Mouse (Mus musculus) neural tube, embryonic 13.5 days (tissue): ENCODE measurements around the gene Cdhr2. TPM values are rescaled to one million over a fixed set of nuclear protein-coding genes. Genes with fewer than 3 reads are reported as not detected.

Source experiments
- ATAC-seq: fragments of 200-750 bp; cut with Nextera tagmentation; 2 replicates; pipeline ENCODE4 v1.8.0; 2017; ENCODE audit warnings: low read depth, mild to moderate bottlenecking, moderate TSS enrichment, moderate library complexity
- H3K27ac ChIP-seq: fragments of 300-500 bp; sonication (generic); replicated peaks from 2 replicates; pipeline ENCODE4 v1.5.1; 2015; ENCODE audit warnings: moderate library complexity, mild to moderate bottlenecking, inconsistent platforms
- H3K27me3 ChIP-seq: fragments of 300-500 bp; sonication (generic); 2 replicates; pipeline ENCODE4 v1.6.1; 2015; ENCODE audit warnings: mild to moderate bottlenecking, inconsistent platforms
- H3K36me3 ChIP-seq: fragments of 300-500 bp; sonication (generic); 2 replicates; pipeline ENCODE4 v1.6.1; 2015; ENCODE audit warnings: mild to moderate bottlenecking, inconsistent platforms
- H3K4me1 ChIP-seq: fragments of 300-500 bp; sonication (generic); replicated peaks from 2 replicates; pipeline ENCODE4 v1.6.1; 2015; ENCODE audit warnings: inconsistent platforms
- H3K4me2 ChIP-seq: fragments of 300-500 bp; sonication (generic); 2 replicates; pipeline ENCODE4 v1.6.1; 2015; ENCODE audit warnings: inconsistent platforms, mild to moderate bottlenecking, moderate library complexity
- H3K4me3 ChIP-seq: fragments of 300-500 bp; sonication (generic); 2 replicates; pipeline ENCODE4 v1.5.1; 2015; ENCODE audit warnings: mild to moderate bottlenecking, inconsistent platforms
- H3K9ac ChIP-seq: fragments of 300-500 bp; sonication (generic); 2 replicates; pipeline ENCODE4 v1.6.1; 2015; ENCODE audit warnings: moderate library complexity, mild to moderate bottlenecking, inconsistent platforms
- H3K9me3 ChIP-seq: fragments of 300-500 bp; sonication (generic); 2 replicates; pipeline ENCODE4 v1.6.1; 2016; ENCODE audit warnings: inconsistent platforms
- WGBS: fragments of 180-500 bp; shearing (Covaris S2); methylation state at CpG from one replicate; pipeline ENCODE4 v1.1.7; 2015; 5-methylcytosine and 5-hydroxymethylcytosine counted together
- polyA plus RNA-seq: library from polyadenylated mRNA; unstranded; fragments of >200 nt; fragmentation: Nextera tagmentation; extraction: Ambion mirVana; gene quantifications from 2 replicates; pipeline ENCODE4 v1.2.1, GENCODE M21; 2015

Gene Cdhr2
- 0.06 and 0.07 TPM in 2 replicates for polyA plus RNA-seq

DNA sequence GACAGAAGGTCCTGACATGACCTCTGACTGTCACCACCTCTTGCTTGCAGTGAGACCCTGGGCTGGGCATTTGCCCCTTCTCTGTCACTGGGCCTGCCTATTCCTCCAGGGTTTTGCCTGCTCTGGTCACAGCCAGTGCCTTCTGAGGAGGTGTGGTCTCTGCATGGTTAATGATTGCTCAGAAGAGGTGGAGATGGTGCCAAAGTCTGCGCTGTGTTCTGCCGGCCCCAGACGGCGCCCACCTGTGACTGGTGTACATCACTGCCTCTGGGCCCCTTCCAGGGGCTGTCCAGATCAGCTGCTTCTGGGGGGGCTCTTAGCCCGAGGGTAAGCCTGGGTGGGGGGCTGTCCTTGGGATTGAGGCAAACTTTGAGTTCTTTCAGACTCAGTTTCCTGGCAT, at the start of gene Cdhr2:
Gene Cdhr2 (plus strand): TSS at position 219 of the 400 bp plus-strand sequence.
- H3K4me2 ChIP-seq = no peak within 1 kb of the TSS
- no peak within 1 kb of the TSS for H3K27ac ChIP-seq
- H3K9ac ChIP-seq = no peak within 1 kb of the TSS
- no peaks in the 10 kb centered on the region for H3K9me3 ChIP-seq
- 72% methylated on average over 5 of the region's 5 CpGs for WGBS
- ATAC-seq = no peak
- H3K27me3 ChIP-seq = no peaks in the 10 kb centered on the region
- no peaks in the 10 kb centered on the region for H3K4me1 ChIP-seq
- no peak within 1 kb of the TSS for H3K4me3 ChIP-seq
- no peaks in the 10 kb centered on the region for H3K36me3 ChIP-seq

DNA sequence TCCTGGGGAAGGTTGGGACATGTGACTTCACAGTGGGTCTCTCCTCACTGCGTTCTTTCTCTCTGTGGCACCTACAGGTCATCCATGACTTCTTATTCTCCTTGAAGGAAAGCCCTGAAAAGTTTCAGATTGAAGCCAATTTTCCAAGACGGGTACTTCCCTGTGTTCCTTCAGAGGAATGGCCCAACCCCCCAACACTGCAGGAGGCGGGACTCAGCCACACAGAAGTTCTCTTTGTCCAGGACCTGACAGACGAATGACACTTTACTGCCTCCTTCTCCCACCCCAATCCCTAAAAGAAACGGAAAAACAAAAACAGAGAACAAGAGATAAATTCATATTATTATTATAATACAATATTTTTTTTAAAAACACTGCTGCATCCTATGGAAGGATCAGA, 40.4 kb upstream of the Cdhr2 start:
- Histone ChIP-seq H3K4me1 (no peaks in the 10 kb centered on the region), H3K9ac (no peak overlapping the region), H3K4me2 (no peak overlapping the region), H3K27me3 (no peaks in the 10 kb centered on the region), H3K27ac (no peak overlapping the region), H3K9me3 (no peaks in the 10 kb centered on the region), H3K4me3 (no peak overlapping the region), H3K36me3 (peaks cover 87% of the 10 kb centered on the region)
- 48% methylated on average over 5 of the region's 5 CpGs for WGBS
- no peak for ATAC-seq

DNA sequence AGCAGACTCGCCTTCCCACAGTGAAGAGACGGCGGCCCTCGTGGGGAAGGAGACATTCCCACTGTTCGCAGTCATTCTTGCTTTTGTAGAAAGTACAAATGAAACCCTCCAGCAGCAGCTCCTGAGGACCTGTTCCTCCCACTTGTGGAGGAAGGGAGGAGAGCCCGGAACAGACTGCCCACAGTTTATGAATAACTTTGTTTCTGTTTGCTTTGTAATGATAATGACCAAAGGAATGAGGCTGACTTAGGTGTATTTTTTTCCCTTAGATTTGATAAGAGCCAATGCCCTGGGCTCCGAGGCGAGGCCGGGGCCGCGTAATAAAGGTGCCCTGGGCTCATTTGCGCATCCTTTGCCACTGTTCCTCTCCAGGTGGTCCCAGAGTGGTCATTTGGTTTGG, 39.9 kb upstream of the Cdhr2 start:
- no peaks in the 10 kb centered on the region for H3K9me3 ChIP-seq
- H3K27ac ChIP-seq = no peak overlapping the region
- no peaks in the 10 kb centered on the region for H3K4me1 ChIP-seq
- H3K4me2 ChIP-seq = no peak overlapping the region
- ATAC-seq = no peak
- H3K27me3 ChIP-seq = no peaks in the 10 kb centered on the region
- no peak overlapping the region for H3K4me3 ChIP-seq
- peaks cover 82% of the 10 kb centered on the region for H3K36me3 ChIP-seq
- 80% methylated on average over 12 of the region's 12 CpGs for WGBS
- H3K9ac ChIP-seq = no peak overlapping the region

DNA sequence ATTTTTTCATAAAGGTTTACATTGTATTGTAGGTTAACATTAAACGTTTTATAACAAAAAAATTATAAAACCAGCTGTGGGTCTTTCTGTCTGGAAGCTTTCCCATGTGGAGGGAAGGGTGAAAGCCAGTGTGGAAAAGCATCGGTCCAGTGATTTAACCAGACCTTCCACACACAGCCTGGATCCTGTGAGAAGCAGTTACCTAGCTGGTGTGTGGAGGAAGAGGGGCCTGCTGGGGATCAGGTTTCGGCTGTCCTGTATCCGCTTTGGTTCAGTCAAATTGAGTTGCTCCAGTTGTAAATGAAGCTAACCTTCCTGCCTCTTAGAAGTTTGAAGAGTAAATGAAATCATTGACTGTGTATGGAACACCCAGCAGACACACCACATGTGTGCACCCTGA, 37.3 kb upstream of the Cdhr2 start:
- Histone ChIP-seq H3K4me3 (no peak overlapping the region), H3K27me3 (no peaks in the 10 kb centered on the region), H3K4me2 (no peak overlapping the region), H3K27ac (no peak overlapping the region), H3K9ac (no peak overlapping the region), H3K4me1 (no peaks in the 10 kb centered on the region), H3K36me3 (peaks cover 68% of the 10 kb centered on the region), H3K9me3 (no peaks in the 10 kb centered on the region)
- ATAC-seq = no peak
- 92% methylated on average over 4 of the region's 4 CpGs for WGBS

DNA sequence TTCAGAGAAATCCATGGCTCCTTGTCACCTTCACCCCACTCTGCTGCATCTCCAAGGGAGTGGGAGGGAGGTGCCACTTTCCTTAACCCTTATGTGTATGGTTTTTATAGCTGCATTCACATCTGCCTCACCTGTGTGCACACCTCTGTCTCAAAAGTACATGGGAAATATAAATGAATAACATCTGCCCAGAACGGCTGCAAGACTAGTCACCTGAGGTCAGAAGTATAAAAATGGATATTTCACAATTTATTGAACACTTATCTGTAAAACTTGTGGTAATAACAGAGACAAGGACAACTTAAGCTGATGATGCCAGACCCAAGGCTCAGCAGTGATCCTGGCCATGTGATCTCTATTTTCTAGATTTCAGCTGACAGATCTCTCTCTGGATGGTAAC, 36.8 kb upstream of the Cdhr2 start:
- Histone ChIP-seq H3K9me3 (no peaks in the 10 kb centered on the region), H3K4me1 (no peaks in the 10 kb centered on the region), H3K36me3 (peaks cover 63% of the 10 kb centered on the region), H3K4me2 (no peak overlapping the region), H3K27me3 (no peaks in the 10 kb centered on the region), H3K9ac (no peak overlapping the region), H3K27ac (no peak overlapping the region), H3K4me3 (no peak overlapping the region)
- ATAC-seq = no peak
- 92% methylated on average over 1 of the region's 1 CpGs for WGBS

DNA sequence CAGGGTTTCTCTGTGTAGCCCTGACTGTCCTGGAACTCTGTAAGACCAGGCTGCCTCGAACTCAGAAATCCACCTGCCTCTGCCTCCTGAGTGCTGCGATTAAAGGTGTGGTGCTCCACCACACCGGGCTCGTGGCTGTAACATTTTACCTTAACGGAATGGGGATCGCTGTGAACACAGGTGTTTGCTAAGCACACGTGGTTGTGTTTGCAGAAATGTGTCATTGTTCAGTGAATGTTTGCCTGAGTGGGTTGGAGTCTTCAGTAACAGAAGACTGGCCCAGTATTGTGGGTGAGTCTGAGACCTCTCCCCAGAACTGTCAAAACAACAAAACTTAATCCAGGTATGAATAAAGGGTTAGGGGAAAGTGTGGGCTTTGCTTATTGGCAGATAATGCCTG, 36.2 kb upstream of the Cdhr2 start:
- H3K27me3 ChIP-seq = no peaks in the 10 kb centered on the region
- H3K4me1 ChIP-seq = no peaks in the 10 kb centered on the region
- no peaks in the 10 kb centered on the region for H3K9me3 ChIP-seq
- no peak overlapping the region for H3K4me3 ChIP-seq
- H3K9ac ChIP-seq = no peak overlapping the region
- no peak for ATAC-seq
- WGBS = 92% methylated on average over 7 of the region's 7 CpGs
- H3K4me2 ChIP-seq = no peak overlapping the region
- H3K27ac ChIP-seq = no peak overlapping the region
- H3K36me3 ChIP-seq = peaks cover 57% of the 10 kb centered on the region

DNA sequence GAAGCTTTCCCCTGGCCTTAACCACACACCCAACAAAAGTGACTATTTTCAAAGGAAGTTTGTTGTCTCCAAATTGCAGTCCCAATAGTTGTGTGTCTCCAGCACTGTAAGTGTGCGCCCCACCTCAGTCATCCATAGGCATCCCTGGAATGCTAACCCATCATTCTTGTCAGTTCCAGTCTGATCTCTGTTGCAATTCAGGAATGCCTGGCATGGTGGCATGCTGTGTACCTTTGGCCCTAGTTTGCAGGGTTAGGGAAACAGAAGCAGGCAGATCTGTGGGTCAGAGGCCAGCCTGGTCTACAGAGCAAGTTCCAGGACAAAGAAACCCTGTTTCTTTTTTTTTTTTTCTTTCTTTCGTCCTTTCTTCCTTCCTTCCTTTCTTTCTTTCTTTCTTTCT, 30.8 kb upstream of the Cdhr2 start:
- Histone ChIP-seq H3K27me3 (no peaks in the 10 kb centered on the region), H3K36me3 (peaks cover 13% of the 10 kb centered on the region), H3K4me2 (no peak overlapping the region), H3K9ac (no peak overlapping the region), H3K4me1 (no peaks in the 10 kb centered on the region), H3K4me3 (no peak overlapping the region), H3K27ac (no peak overlapping the region), H3K9me3 (no peaks in the 10 kb centered on the region)
- ATAC-seq = no peak
- WGBS = 66% methylated on average over 2 of the region's 2 CpGs

DNA sequence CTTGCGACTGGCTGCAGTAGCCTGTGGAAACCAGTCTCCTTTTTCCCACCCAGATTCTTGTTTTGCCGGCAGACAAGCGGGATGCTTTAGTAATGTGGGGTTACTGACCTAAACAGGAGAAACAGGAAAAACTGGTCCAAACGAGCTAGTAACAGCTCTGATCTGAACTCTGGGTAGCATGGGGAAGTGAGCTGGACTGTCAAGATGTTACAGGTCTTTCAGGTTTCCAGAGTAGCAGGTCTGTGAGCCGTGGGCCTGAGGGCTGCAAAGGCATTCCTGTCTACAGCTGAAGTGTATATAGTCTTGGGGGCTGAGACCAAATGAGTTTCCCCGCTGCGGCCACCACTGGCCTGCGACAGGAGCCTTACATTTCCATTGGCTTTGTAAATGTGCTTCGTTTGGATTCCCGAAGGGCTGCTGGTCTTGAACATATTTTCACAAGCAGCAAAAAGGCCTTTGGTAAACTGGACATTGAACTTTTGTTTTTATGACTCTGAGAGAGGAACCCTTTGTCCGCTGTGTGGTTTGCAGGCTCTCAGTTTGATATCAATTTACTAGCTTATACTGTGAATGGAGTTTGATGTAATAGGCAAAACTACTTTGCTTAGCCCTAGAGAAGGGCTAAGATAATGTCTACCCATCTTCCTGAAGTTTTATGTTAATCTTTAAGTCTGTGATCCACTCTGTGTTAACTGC, 25.2 kb upstream of the Cdhr2 start:
- Histone ChIP-seq H3K4me1 (no peaks in the 10 kb centered on the region; the same call in 1 of the 2 replicates), H3K27ac (no peak overlapping the region), H3K36me3 (peaks cover 26% of the 10 kb centered on the region), H3K4me2 (no peak overlapping the region), H3K4me3 (no peak overlapping the region), H3K9ac (no peak overlapping the region), H3K9me3 (no peaks in the 10 kb centered on the region), H3K27me3 (no peaks in the 10 kb centered on the region)
- ATAC-seq = no peak
- WGBS = 64% methylated on average over 11 of the region's 11 CpGs

DNA sequence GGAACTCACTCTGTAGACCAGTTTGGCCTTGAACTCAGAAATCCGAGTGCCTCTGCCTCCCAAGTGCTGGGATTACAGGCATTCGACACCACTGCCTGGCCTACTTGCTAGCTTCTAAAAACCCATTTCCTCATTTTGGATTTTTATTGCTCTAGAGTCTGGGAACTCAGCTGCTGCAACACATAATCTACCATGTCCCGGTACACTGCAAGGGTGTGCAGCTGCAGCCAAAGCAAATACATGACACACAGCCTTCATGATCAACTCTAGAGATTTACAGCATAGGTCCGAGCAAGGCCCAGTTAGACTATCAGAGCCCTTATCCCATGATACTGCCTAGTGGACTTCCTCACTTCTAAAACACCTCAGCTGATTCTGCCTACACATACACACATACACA, 23.0 kb upstream of the Cdhr2 start:
- no peak for ATAC-seq
- Histone ChIP-seq H3K4me1 (no peaks in the 10 kb centered on the region; the same call in 1 of the 2 replicates), H3K27me3 (no peaks in the 10 kb centered on the region), H3K36me3 (peaks cover 48% of the 10 kb centered on the region), H3K9ac (no peak overlapping the region), H3K4me3 (no peak overlapping the region), H3K27ac (no peak overlapping the region), H3K4me2 (no peak overlapping the region), H3K9me3 (no peaks in the 10 kb centered on the region)
- 68% methylated on average over 4 of the region's 4 CpGs for WGBS

DNA sequence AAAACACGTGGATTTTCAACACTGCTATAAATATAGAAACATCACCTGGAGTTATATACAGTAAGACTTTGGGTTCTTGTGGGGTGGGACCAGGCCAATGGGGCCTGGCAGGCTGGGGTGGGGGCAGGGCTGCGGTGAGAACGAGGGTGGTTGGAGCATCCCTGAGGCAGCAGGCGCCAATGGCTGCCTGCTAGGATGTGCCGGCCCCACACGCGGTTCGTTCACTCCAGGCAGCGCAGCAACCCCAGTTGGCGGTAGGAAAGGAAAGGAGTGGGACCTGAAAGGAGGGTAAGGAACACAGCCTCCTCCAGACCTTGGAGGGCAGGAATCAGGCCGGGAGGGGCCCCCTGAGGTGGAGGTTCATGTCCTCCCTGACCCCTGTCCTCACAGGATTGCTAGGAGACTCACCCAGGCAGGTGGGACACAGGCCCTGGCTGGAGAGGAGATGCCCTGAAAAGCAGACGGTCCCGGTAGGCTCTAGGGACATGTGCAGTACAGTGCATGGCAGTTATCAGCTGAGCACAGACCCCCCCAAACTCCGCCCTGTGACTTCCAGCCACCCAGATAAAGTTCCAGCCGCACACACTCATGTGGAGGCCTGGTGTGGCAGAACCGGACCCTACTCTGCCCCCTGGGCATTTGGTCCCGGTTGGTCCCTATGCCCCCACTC, 20.9 kb upstream of the Cdhr2 start:
- no peak overlapping the region for H3K4me2 ChIP-seq
- no peak overlapping the region for H3K4me3 ChIP-seq
- no peaks in the 10 kb centered on the region for H3K27me3 ChIP-seq
- peaks cover 16% of the 10 kb centered on the region for H3K4me1 ChIP-seq
- H3K27ac ChIP-seq = no peak overlapping the region
- peaks cover 68% of the 10 kb centered on the region for H3K36me3 ChIP-seq
- 84% methylated on average over 17 of the region's 17 CpGs for WGBS
- no peak for ATAC-seq
- H3K9ac ChIP-seq = no peak overlapping the region
- H3K9me3 ChIP-seq = no peaks in the 10 kb centered on the region

DNA sequence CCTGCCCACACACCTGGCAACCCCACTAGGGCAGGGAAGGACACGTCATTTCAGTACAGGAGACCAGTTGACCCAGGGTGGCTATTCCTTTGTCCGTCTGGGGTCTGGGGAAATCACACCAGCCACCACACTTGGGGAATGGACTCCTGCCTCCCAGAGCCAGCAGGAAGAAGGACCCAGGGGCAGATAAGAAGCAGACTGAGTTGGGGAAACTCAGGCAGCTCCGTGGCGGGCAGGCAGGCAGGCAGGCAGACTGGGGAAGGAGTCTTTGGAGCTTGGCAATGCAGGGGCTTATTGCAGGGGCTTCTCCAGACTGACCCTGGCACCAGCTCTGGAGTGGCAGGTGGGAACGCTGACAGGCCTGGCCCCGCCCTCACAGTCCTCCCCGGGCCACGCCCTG, 20.0 kb upstream of the Cdhr2 start:
- Histone ChIP-seq H3K36me3 (peaks cover 68% of the 10 kb centered on the region), H3K27ac (no peak overlapping the region)
- ATAC-seq = no peak

DNA sequence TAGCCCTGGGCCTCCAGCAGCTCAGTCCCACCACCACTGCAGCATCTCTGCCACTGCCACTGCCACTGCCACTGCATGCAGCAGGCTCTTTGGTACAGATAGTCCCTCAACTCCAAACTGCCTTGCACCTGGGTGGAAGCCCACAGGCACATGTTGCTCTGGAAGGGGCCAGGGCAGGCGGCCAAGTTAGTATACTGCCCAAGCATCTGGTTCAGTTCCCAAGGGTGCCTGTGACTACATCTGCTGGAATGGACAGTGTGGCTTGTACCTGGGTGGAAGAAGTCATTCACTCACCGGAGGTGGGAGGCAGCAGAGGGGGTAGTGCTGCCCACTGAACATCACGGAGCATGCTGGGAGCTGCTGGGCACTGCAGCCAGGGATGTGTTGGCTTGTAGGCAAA, 18.0 kb upstream of the Cdhr2 start:
- WGBS = 89% methylated on average over 3 of the region's 3 CpGs
- no peaks in the 10 kb centered on the region for H3K27me3 ChIP-seq
- no peak overlapping the region for H3K4me2 ChIP-seq
- H3K4me1 ChIP-seq = peaks cover 28% of the 10 kb centered on the region
- no peak overlapping the region for H3K9ac ChIP-seq
- ATAC-seq = no peak
- peaks cover 66% of the 10 kb centered on the region for H3K36me3 ChIP-seq
- H3K9me3 ChIP-seq = no peaks in the 10 kb centered on the region
- H3K4me3 ChIP-seq = no peak overlapping the region
- no peak overlapping the region for H3K27ac ChIP-seq

More for the DNA sequence above, 20.0 kb upstream of the Cdhr2 start:
- H3K4me1 ChIP-seq = peaks cover 26% of the 10 kb centered on the region
- H3K4me3 ChIP-seq = no peak overlapping the region
- H3K9me3 ChIP-seq = no peaks in the 10 kb centered on the region
- 88% methylated on average over 7 of the region's 8 CpGs for WGBS
- H3K9ac ChIP-seq = no peak overlapping the region
- H3K27me3 ChIP-seq = no peaks in the 10 kb centered on the region
- no peak overlapping the region for H3K4me2 ChIP-seq
